Mouse (Mus musculus): ENCODE results near the gene Gm45618. TPM values are rescaled to one million over a fixed set of nuclear protein-coding genes. Genes with fewer than 3 reads are reported as not detected.

Gene Gm45618
- polyA plus RNA-seq, 1 experiment from 2014 or later = not detected

GRCm38 (mm10) chr7:142104747-142105146, 15.8 kb downstream of the Gm45618 start:
- Histone ChIP-seq H3K36me3 (ENCODE audit: control insufficient read depth, insufficient read depth, low read length) (no peaks in the 10 kb centered on the region), H3K4me3 (ENCODE audit: low read depth, low read length) (no peak overlapping the region), H3K4me2 (ENCODE audit: low read depth, severe bottlenecking) (no peak overlapping the region), H3K4me1 (ENCODE audit: control insufficient read depth, insufficient read depth, low read length) (no peaks in the 10 kb centered on the region), H3K27ac (replicated peaks; ENCODE audit: low read depth, low read length) (no peak overlapping the region), H3K9me3 (ENCODE audit: control insufficient read depth, low read length) (no peaks in the 10 kb centered on the region), H3K9ac (ENCODE audit: low read length) (no peak overlapping the region), H3K27me3 (ENCODE audit: control insufficient read depth, insufficient read depth, low read length) (no peaks in the 10 kb centered on the region)
- 56% methylated on average over 5 of the region's 5 CpGs for WGBS
- DNase-seq (ENCODE audit: low spot score) (no peak), ATAC-seq (ENCODE audit: insufficient number of reproducible peaks, low FRiP score, low TSS enrichment, low read depth) (no peak)

- peaks cover 10% of the 10 kb centered on the region for H3K4me1 ChIP-seq (ENCODE audit: control insufficient read depth, insufficient read depth, low read length)
- 13% methylated on average over 9 of the region's 9 CpGs for WGBS
These were observed 22.8 kb downstream of the Gm45618 start for GRCm38 (mm10) chr7:142097776-142098175.

GRCm38 (mm10) chr7:142096701-142097100, 23.8 kb downstream of the Gm45618 start:
- Histone ChIP-seq H3K27ac (replicated peaks; ENCODE audit: low read depth, low read length) (no peak overlapping the region), H3K27me3 (ENCODE audit: control insufficient read depth, insufficient read depth, low read length) (peaks cover 63% of the 10 kb centered on the region), H3K36me3 (ENCODE audit: control insufficient read depth, insufficient read depth, low read length) (no peaks in the 10 kb centered on the region), H3K4me1 (ENCODE audit: control insufficient read depth, insufficient read depth, low read length) (peaks cover 10% of the 10 kb centered on the region), H3K4me2 (ENCODE audit: low read depth, severe bottlenecking) (no peak overlapping the region), H3K4me3 (ENCODE audit: low read depth, low read length) (no peak overlapping the region), H3K9ac (ENCODE audit: low read length) (no peak overlapping the region), H3K9me3 (ENCODE audit: control insufficient read depth, low read length) (no peaks in the 10 kb centered on the region)
- ATAC-seq (ENCODE audit: insufficient number of reproducible peaks, low FRiP score, low TSS enrichment, low read depth) (no peak), DNase-seq (ENCODE audit: low spot score) (no peak)
- 72% methylated on average over 4 of the region's 4 CpGs for WGBS

More at GRCm38 (mm10) chr7:142097776-142098175, 22.8 kb downstream of the Gm45618 start:
- no peak overlapping the region for H3K27ac ChIP-seq (replicated peaks; ENCODE audit: low read depth, low read length)
- no peak overlapping the region for H3K4me2 ChIP-seq (ENCODE audit: low read depth, severe bottlenecking)
- H3K27me3 ChIP-seq (ENCODE audit: control insufficient read depth, insufficient read depth, low read length) = peaks cover 54% of the 10 kb centered on the region
- no peak overlapping the region for H3K9ac ChIP-seq (ENCODE audit: low read length)
- DNase-seq (ENCODE audit: low spot score) (peak; percentile 86), ATAC-seq (ENCODE audit: insufficient number of reproducible peaks, low FRiP score, low TSS enrichment, low read depth) (peak; percentile 53; the same call in 1 of the 2 replicates)
- H3K9me3 ChIP-seq (ENCODE audit: control insufficient read depth, low read length) = no peaks in the 10 kb centered on the region
- no peak overlapping the region for H3K4me3 ChIP-seq (ENCODE audit: low read depth, low read length)
- no peaks in the 10 kb centered on the region for H3K36me3 ChIP-seq (ENCODE audit: control insufficient read depth, insufficient read depth, low read length)

- peaks cover 71% of the 10 kb centered on the region for H3K27me3 ChIP-seq (ENCODE audit: control insufficient read depth, insufficient read depth, low read length)
These were observed 25.2 kb downstream of the Gm45618 start, which contains the start of gene Dusp8 for GRCm38 (mm10) chr7:142095183-142095931. Gene Dusp8 (minus strand): TSS chr7:142095843.

GRCm38 (mm10) chr7:142094301-142095143, 26.0 kb downstream of the Gm45618 start:
- Histone ChIP-seq H3K9me3 (ENCODE audit: control insufficient read depth, low read length) (no peaks in the 10 kb centered on the region), H3K4me1 (ENCODE audit: control insufficient read depth, insufficient read depth, low read length) (peaks cover 10% of the 10 kb centered on the region), H3K27me3 (ENCODE audit: control insufficient read depth, insufficient read depth, low read length) (peaks cover 75% of the 10 kb centered on the region), H3K4me3 (ENCODE audit: low read depth, low read length) (peak overlapping the region; percentile 45), H3K36me3 (ENCODE audit: control insufficient read depth, insufficient read depth, low read length) (no peaks in the 10 kb centered on the region), H3K4me2 (ENCODE audit: low read depth, severe bottlenecking) (peak overlapping the region; percentile 94), H3K27ac (replicated peaks; ENCODE audit: low read depth, low read length) (no peak overlapping the region), H3K9ac (ENCODE audit: low read length) (peak overlapping the region; percentile 34)
- DNase-seq (ENCODE audit: low spot score) (no peak), ATAC-seq (ENCODE audit: insufficient number of reproducible peaks, low FRiP score, low TSS enrichment, low read depth) (no peak)
- under 1% methylated on average over 80 of the region's 89 CpGs for WGBS

More at GRCm38 (mm10) chr7:142095183-142095931, 25.2 kb downstream of the Gm45618 start, which contains the start of gene Dusp8:
- peak within 1 kb of the TSS; percentile 45 for H3K4me3 ChIP-seq (ENCODE audit: low read depth, low read length)
- no peaks in the 10 kb centered on the region for H3K36me3 ChIP-seq (ENCODE audit: control insufficient read depth, insufficient read depth, low read length)
- peak within 1 kb of the TSS; percentile 94 for H3K4me2 ChIP-seq (ENCODE audit: low read depth, severe bottlenecking)
- H3K9me3 ChIP-seq (ENCODE audit: control insufficient read depth, low read length) = no peaks in the 10 kb centered on the region
- H3K4me1 ChIP-seq (ENCODE audit: control insufficient read depth, insufficient read depth, low read length) = peaks cover 10% of the 10 kb centered on the region
- ATAC-seq (ENCODE audit: insufficient number of reproducible peaks, low FRiP score, low TSS enrichment, low read depth) (peak; percentile 59; the same call in 1 of the 2 replicates), DNase-seq (ENCODE audit: low spot score) (peak; percentile 87)
- peak within 1 kb of the TSS; percentile 34 for H3K9ac ChIP-seq (ENCODE audit: low read length)
- under 1% methylated on average over 37 of the region's 63 CpGs for WGBS
- H3K27ac ChIP-seq (replicated peaks; ENCODE audit: low read depth, low read length) = no peak within 1 kb of the TSS

GRCm38 (mm10) chr7:142093696-142094240, 26.8 kb downstream of the Gm45618 start:
- Histone ChIP-seq H3K4me3 (ENCODE audit: low read depth, low read length) (no peak overlapping the region; the same call in 1 of the 2 replicates), H3K4me2 (ENCODE audit: low read depth, severe bottlenecking) (no peak overlapping the region), H3K4me1 (ENCODE audit: control insufficient read depth, insufficient read depth, low read length) (peaks cover 14% of the 10 kb centered on the region), H3K9me3 (ENCODE audit: control insufficient read depth, low read length) (no peaks in the 10 kb centered on the region), H3K9ac (ENCODE audit: low read length) (no peak overlapping the region), H3K27me3 (ENCODE audit: control insufficient read depth, insufficient read depth, low read length) (peaks cover 78% of the 10 kb centered on the region), H3K27ac (replicated peaks; ENCODE audit: low read depth, low read length) (no peak overlapping the region), H3K36me3 (ENCODE audit: control insufficient read depth, insufficient read depth, low read length) (no peaks in the 10 kb centered on the region)
- DNase-seq (ENCODE audit: low spot score) = no peak
- no peak for ATAC-seq (ENCODE audit: insufficient number of reproducible peaks, low FRiP score, low TSS enrichment, low read depth)
- 28% methylated on average over 6 of the region's 6 CpGs for WGBS

GRCm38 (mm10) chr7:142092991-142093390, 27.5 kb downstream of the Gm45618 start:
- no peak for DNase-seq (ENCODE audit: low spot score)

GRCm38 (mm10) chr7:142091848-142092247, 28.7 kb downstream of the Gm45618 start:
- DNase-seq (ENCODE audit: low spot score) (no peak), ATAC-seq (ENCODE audit: insufficient number of reproducible peaks, low FRiP score, low TSS enrichment, low read depth) (no peak)
- Histone ChIP-seq H3K27ac (replicated peaks; ENCODE audit: low read depth, low read length) (no peak overlapping the region), H3K4me3 (ENCODE audit: low read depth, low read length) (no peak overlapping the region), H3K4me2 (ENCODE audit: low read depth, severe bottlenecking) (no peak overlapping the region), H3K27me3 (ENCODE audit: control insufficient read depth, insufficient read depth, low read length) (peaks cover 69% of the 10 kb centered on the region), H3K36me3 (ENCODE audit: control insufficient read depth, insufficient read depth, low read length) (no peaks in the 10 kb centered on the region), H3K4me1 (ENCODE audit: control insufficient read depth, insufficient read depth, low read length) (peaks cover 19% of the 10 kb centered on the region), H3K9me3 (ENCODE audit: control insufficient read depth, low read length) (no peaks in the 10 kb centered on the region), H3K9ac (ENCODE audit: low read length) (no peak overlapping the region)
- whole genome bisulfite sequencing = 2% methylated on average over 4 of the region's 4 CpGs

More at GRCm38 (mm10) chr7:142092991-142093390, 27.5 kb downstream of the Gm45618 start:
- Histone ChIP-seq H3K27ac (replicated peaks; ENCODE audit: low read depth, low read length) (no peak overlapping the region), H3K9ac (ENCODE audit: low read length) (no peak overlapping the region), H3K4me2 (ENCODE audit: low read depth, severe bottlenecking) (no peak overlapping the region), H3K4me1 (ENCODE audit: control insufficient read depth, insufficient read depth, low read length) (peaks cover 19% of the 10 kb centered on the region), H3K36me3 (ENCODE audit: control insufficient read depth, insufficient read depth, low read length) (no peaks in the 10 kb centered on the region), H3K4me3 (ENCODE audit: low read depth, low read length) (no peak overlapping the region), H3K27me3 (ENCODE audit: control insufficient read depth, insufficient read depth, low read length) (peaks cover 80% of the 10 kb centered on the region), H3K9me3 (ENCODE audit: control insufficient read depth, low read length) (no peaks in the 10 kb centered on the region)
- 60% methylated on average over 1 of the region's 1 CpGs for WGBS
- ATAC-seq (ENCODE audit: insufficient number of reproducible peaks, low FRiP score, low TSS enrichment, low read depth) = no peak

All from limb, embryonic 11.5 days (tissue).